ENCODE assay signal across 8 mouse cellular contexts in the genomic region with DNA sequence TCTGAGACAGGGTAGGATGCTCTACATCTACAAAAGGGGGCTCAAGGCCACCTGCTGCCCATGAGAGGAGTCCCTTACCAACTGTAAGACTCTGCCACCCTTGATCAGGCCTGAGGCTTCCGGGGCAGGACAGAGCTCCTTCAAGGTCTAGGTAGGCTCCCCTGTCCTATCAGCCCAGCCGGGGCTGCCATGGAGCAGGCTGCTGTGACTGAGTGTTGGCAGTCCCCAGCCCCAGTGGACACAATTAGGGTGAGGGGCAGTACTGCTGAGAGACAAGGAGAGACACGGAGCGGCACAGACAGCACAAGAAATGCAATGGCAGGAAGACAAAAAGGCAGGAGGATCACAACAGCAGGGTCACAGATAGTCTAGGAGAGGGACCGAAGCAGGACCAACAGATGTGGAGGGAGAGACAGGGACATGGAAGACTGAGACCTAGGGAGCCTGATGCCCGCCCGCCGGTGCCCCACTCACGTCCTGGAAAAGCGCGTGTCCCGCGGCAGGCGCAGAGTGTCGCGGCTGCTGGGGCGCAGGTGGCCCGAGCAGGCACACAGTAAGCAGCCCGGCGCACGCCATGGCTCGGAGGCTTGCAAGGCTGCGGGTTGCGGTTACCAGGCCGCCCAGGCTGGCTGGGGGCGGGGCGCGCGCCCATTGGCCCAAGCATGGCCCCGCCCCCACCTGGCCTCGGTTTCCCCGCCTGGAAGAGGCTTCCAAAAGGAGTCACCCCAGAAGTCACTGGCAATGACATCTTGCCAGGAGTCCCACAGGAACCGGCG. TPM values are rescaled to one million over a fixed set of nuclear protein-coding genes. Genes with fewer than 3 reads are reported as not detected.
DNase-seq lines count a peak whose midpoint lies in the region; ATAC-seq and TF ChIP-seq lines count a peak whose summit lies in the region.

Gene Necab3 (minus strand): TSS at position 627 of the 776 bp plus-strand sequence.

- peaks cover 19% of the 10 kb centered on the region for H3K4me1 ChIP-seq in testis, adult 2 months (ENCODE audit: control insufficient read depth, insufficient read depth, low read length)
- peaks cover 8% of the 10 kb centered on the region for H3K4me1 ChIP-seq in small intestine, adult 2 months (ENCODE audit: control insufficient read depth, insufficient read depth, insufficient read length, low read length)

- ATAC-seq in common myeloid progenitor, adult 5-6 weeks (replicated peaks; ENCODE audit: low read depth, poor library complexity, severe bottlenecking): peak; percentile 75
- peak; percentile 80 for ATAC-seq in granulocyte monocyte progenitor cell, adult 5-6 weeks (replicated peaks; ENCODE audit: poor library complexity, severe bottlenecking)
- ATAC-seq in megakaryocyte progenitor cell, adult 5-6 weeks (replicated peaks; ENCODE audit: poor library complexity): peak; percentile 82

- no peak for TF ChIP-seq CTCF in testis, adult 2 months (IDR thresholded peaks at IDR 0.05; ENCODE audit: control insufficient read depth, insufficient read depth, insufficient replicate concordance, low read depth, low read length)
- no peak for TF ChIP-seq CTCF in small intestine, adult 2 months (IDR thresholded peaks at IDR 0.05; ENCODE audit: extremely low read depth, insufficient read length, insufficient replicate concordance, low read depth, low read length)

- 10% methylated on average over 34 of the region's 34 CpGs for WGBS in small intestine, adult 2 months

- DNase-seq in testis, postnatal 14 days (ENCODE audit: low spot score): no peak
- DNase-seq in layer of hippocampus, postnatal 14 days (ENCODE audit: low spot score in 2 of 2): peak; percentile 50 to 60
- DNase-seq in urinary bladder, postnatal 25 days (ENCODE audit: low spot score): no peak

- no peak within 1 kb of the TSS for H3K27ac ChIP-seq in testis, adult 2 months (ENCODE audit: control insufficient read depth, insufficient read depth, low read depth, low read length)
- no peak within 1 kb of the TSS for H3K27ac ChIP-seq in small intestine, adult 2 months (ENCODE audit: insufficient read depth, low read depth, low read length)

- no peaks in the 10 kb centered on the region for H3K27me3 ChIP-seq in testis, adult 2 months (ENCODE audit: control insufficient read depth, insufficient read depth, low read length)
- no peaks in the 10 kb centered on the region for H3K27me3 ChIP-seq in small intestine, adult 2 months (ENCODE audit: control insufficient read depth, insufficient read depth, low read length)

- H3K36me3 ChIP-seq in testis, adult 2 months (ENCODE audit: control insufficient read depth, insufficient read depth, low read length): no peaks in the 10 kb centered on the region
- 0 out of 2 replicates have a peak, but pooled peaks cover 2% of the 10 kb centered on the region for H3K36me3 ChIP-seq in small intestine, adult 2 months (ENCODE audit: control insufficient read depth, insufficient read depth, low read length)

- peak within 1 kb of the TSS; percentile 58 for H3K4me3 ChIP-seq in testis, adult 2 months (ENCODE audit: control insufficient read depth, low read depth, low read length)
- H3K4me3 ChIP-seq in small intestine, adult 2 months (ENCODE audit: low read depth, low read length): peak within 1 kb of the TSS; percentile 47

- no peak for TF ChIP-seq POLR2A in testis, adult 2 months (IDR thresholded peaks at IDR 0.05; ENCODE audit: control insufficient read depth, low read depth, low read length)
- no peak for TF ChIP-seq POLR2A in small intestine, adult 2 months (IDR thresholded peaks at IDR 0.05; ENCODE audit: low read depth, low read length)

RNA-seq across cellular contexts. Expression of gene Necab3, which starts in this region (rescaled TPM):
- 62.9 and 65.1 TPM in 2 replicates for polyA plus RNA-seq in testis, adult 2 months (2012; rRNA removed)
- total RNA-seq in common myeloid progenitor, adult 5-6 weeks (2017): 0.15 and 0.64 TPM in 2 replicates
- 1.8 and 7.0 TPM in 2 replicates for total RNA-seq in granulocyte monocyte progenitor cell, adult 5-6 weeks (2014; fragmentation: Nextera tagmentation)
- total RNA-seq in granulocyte monocyte progenitor cell, adult 5-6 weeks (2017): 2.4 TPM in 1 of 2 replicates, not detected in the other
- total RNA-seq in layer of hippocampus, postnatal 14 days (2021): 10 to 100 TPM; 27.7 to 28.0 TPM
- 1.4 and 3.9 TPM in 2 replicates for total RNA-seq in megakaryocyte progenitor cell, adult 5-6 weeks (2015)
- total RNA-seq in megakaryocyte progenitor cell, adult 5-6 weeks (2017): 1.3 and 1.7 TPM in 2 replicates
- polyA plus RNA-seq in small intestine, adult 2 months (2012; rRNA removed): 0.24 TPM in 1 of 2 replicates, not detected in the other

Comparison
In these comparisons a context has a peak if more than half of its experiments do, and no peak if none do; other contexts are left out.
1. RNA of gene Necab3 (polyA plus RNA-seq): 62.9 to 65.1 TPM in testis, adult 2 months; 0.24 TPM in small intestine, adult 2 months; every median in the first group is over 10 times any median in the second.
2. Peak in ATAC-seq in common myeloid progenitor, adult 5-6 weeks; RNA of the gene not detected or under 1 TPM.
3. DNase-seq: peak in layer of hippocampus, postnatal 14 days (2 of 2); none in testis, postnatal 14 days (single experiment) and urinary bladder, postnatal 25 days (single experiment).
4. Peak in every context shown above with its lines, with median percentiles within 50 percentile points of each other: ATAC-seq.